Mouse (Mus musculus) heart, adult 2 months (tissue): ENCODE measurements around the gene Cux2.

Source experiments
- CTCF ChIP-seq: fragments of 200-600 bp; IDR thresholded peaks from 2 replicates; pipeline ENCODE4 v1.8.1; 2022; ENCODE audit warnings: antibody characterized with exemption, mild to moderate bottlenecking, moderate library complexity
- EP300 ChIP-seq: fragments of 200-500 bp; IDR thresholded peaks from 2 replicates; pipeline ENCODE4 v1.6.1; 2011; ENCODE audit warnings: low read depth, low read length, control low read depth; ENCODE audit not compliant: insufficient read depth
- POLR2A ChIP-seq: fragments of 200-500 bp; IDR thresholded peaks from 2 replicates; pipeline ENCODE4 v1.6.1; 2011; ENCODE audit warnings: mild to moderate bottlenecking, low read depth, low read length, control low read depth; ENCODE audit not compliant: insufficient read depth

GRCm38 (mm10) chr5:122084470-122084869 lies 34.6 kb upstream of the Cux2 start:
- no peak for TF ChIP-seq POLR2A
- no peak for TF ChIP-seq CTCF
- no peak for TF ChIP-seq EP300
